19 mouse cellular contexts compared by ENCODE assay signal in genomic region chr19:7072221-7072620, GRCm38 (mm10). TPM values are rescaled to one million over a fixed set of nuclear protein-coding genes. Genes with fewer than 3 reads are reported as not detected.
A peak's percentile ranks its signal among the peaks of the same experiment; 100 is the strongest.
DNase-seq lines count a peak whose midpoint lies in the region; ATAC-seq and TF ChIP-seq lines count a peak whose summit lies in the region.
"Had no signal": no experiment of that assay in that cellular context is flagged by ENCODE, and none has a peak within 500 bp of the region (broad histone marks: within the 10 kb centered on the region; RNA-seq: fewer than 3 reads in every experiment).

No protein-coding gene starts in this region.

- no peak for TF ChIP-seq CTCF in lung, embryonic 14.5 days (IDR thresholded peaks at IDR 0.05; ENCODE audit: low read depth)
- TF ChIP-seq CTCF in lung, adult 2 months (IDR thresholded peaks at IDR 0.05; ENCODE audit: insufficient read depth, low read length) = no peak
- TF ChIP-seq CTCF in kidney, adult 2 months (conservative IDR thresholded peaks at IDR 0.05; ENCODE audit: insufficient read depth, insufficient read length, low read depth, low read length) = no peak
- TF ChIP-seq CTCF in kidney, postnatal 0 days (IDR thresholded peaks at IDR 0.05; ENCODE audit: low read depth) = no peak

- TF ChIP-seq POLR2A in lung, adult 2 months (IDR thresholded peaks at IDR 0.05; ENCODE audit: borderline replicate concordance, extremely low read depth, low read depth, low read length) = no peak
- no peak for TF ChIP-seq POLR2A in kidney, adult 2 months (IDR thresholded peaks at IDR 0.05; ENCODE audit: low read depth, low read length)

- WGBS in lung, embryonic 14.5 days = 51% methylated on average over 6 of the region's 6 CpGs
- 77% methylated on average over 6 of the region's 6 CpGs for WGBS in lung, adult 2 months
- 50% methylated on average over 6 of the region's 6 CpGs for WGBS in kidney, adult 2 months
- 21% methylated on average over 6 of the region's 6 CpGs for WGBS in kidney, postnatal 0 days

- no peak overlapping the region for H3K27ac ChIP-seq in lung, embryonic 14.5 days (ENCODE audit: low read depth)
- peak overlapping the region; percentile 72 for H3K27ac ChIP-seq in kidney, adult 2 months (ENCODE audit: insufficient read depth, low read depth, low read length)
- H3K27ac ChIP-seq in kidney, postnatal 0 days = peak overlapping the region; percentile 65
- H3K27ac ChIP-seq: forebrain, embryonic 13.5 days; gastrocnemius, adult 2 months; liver, embryonic 14.5 days; midbrain, embryonic 13.5 days; neural tube, embryonic 13.5 days had no signal

- H3K4me3 ChIP-seq in lung, embryonic 14.5 days (ENCODE audit: low read depth, low read length) = no peak overlapping the region
- no peak overlapping the region for H3K4me3 ChIP-seq in lung, adult 2 months (replicated peaks; ENCODE audit: extremely low read depth, low read depth, low read length)
- H3K4me3 ChIP-seq in kidney, adult 2 months (ENCODE audit: insufficient read depth, low read depth, low read length) = no peak overlapping the region
- H3K4me3 ChIP-seq in kidney, postnatal 0 days (replicated peaks; ENCODE audit: low read depth, low read length) = no peak overlapping the region
- H3K4me3 ChIP-seq: forebrain, embryonic 13.5 days; gastrocnemius, adult 2 months; midbrain, embryonic 13.5 days; neural tube, embryonic 13.5 days had no signal

- H3K27me3 ChIP-seq in lung, embryonic 14.5 days (ENCODE audit: insufficient read depth, low read length) = peaks cover 14% of the 10 kb centered on the region
- H3K27me3 ChIP-seq in kidney, adult 2 months (replicated peaks; ENCODE audit: control insufficient read depth, insufficient read depth, low read length) = no peaks in the 10 kb centered on the region
- H3K27me3 ChIP-seq in kidney, postnatal 0 days (ENCODE audit: insufficient read depth, low read length) = no peaks in the 10 kb centered on the region

- H3K9me3 ChIP-seq in lung, embryonic 14.5 days (ENCODE audit: low read depth, low read length) = no peaks in the 10 kb centered on the region
- H3K9me3 ChIP-seq in kidney, postnatal 0 days (replicated peaks; ENCODE audit: low read length) = no peaks in the 10 kb centered on the region
- H3K9me3 ChIP-seq: forebrain, embryonic 13.5 days; midbrain, embryonic 13.5 days; neural tube, embryonic 13.5 days had no signal

- no peak for ATAC-seq in lung, embryonic 14.5 days (ENCODE audit: insufficient read depth)
- ATAC-seq in kidney, postnatal 0 days (replicated peaks; ENCODE audit: low FRiP score, low read depth) = 0 out of 2 replicates have a peak, but pooled peaks have one; percentile 14
- ATAC-seq in activated CD4-positive, CD25-positive, alpha-beta regulatory T cell, adult 4 months = no peak
- ATAC-seq: forebrain, embryonic 13.5 days; hindbrain, embryonic 16.5 days; lung, postnatal 0 days; midbrain, embryonic 13.5 days had no signal

- peak; percentile 33 for DNase-seq in lung, embryonic 14.5 days
- DNase-seq in lung, adult 2 months = no peak
- peak; percentile 77 for DNase-seq in kidney, adult 2 months
- no peak for DNase-seq in kidney, postnatal 0 days (ENCODE audit: low spot score)
- no peak for DNase-seq in layer of hippocampus, postnatal 10 days (ENCODE audit: low spot score in 2 of 2)
- DNase-seq in thymus, postnatal 36 days = no peak
- DNase-seq: adrenal gland, adult 2 months; cerebellum, adult 8-10 months; gastrocnemius, adult 2 months; heart, adult 18-20 months; heart, postnatal 36 days had no signal

- no peak overlapping the region for H3K9ac ChIP-seq in lung, embryonic 14.5 days
- H3K9ac ChIP-seq in kidney, postnatal 0 days (ENCODE audit: low read depth, low read length) = no peak overlapping the region
- H3K9ac ChIP-seq: forebrain, embryonic 13.5 days; liver, embryonic 14.5 days; midbrain, embryonic 13.5 days; neural tube, embryonic 13.5 days had no signal

- H3K4me2 ChIP-seq in lung, embryonic 14.5 days = no peak overlapping the region
- H3K4me2 ChIP-seq in kidney, postnatal 0 days (ENCODE audit: low read length) = no peak overlapping the region
- H3K4me2 ChIP-seq: forebrain, embryonic 13.5 days; midbrain, embryonic 13.5 days; neural tube, embryonic 13.5 days had no signal

- H3K4me1 ChIP-seq in lung, embryonic 14.5 days (ENCODE audit: insufficient read depth) = peaks cover 15% of the 10 kb centered on the region
- H3K4me1 ChIP-seq in lung, adult 2 months (ENCODE audit: control insufficient read depth, insufficient read depth, low read length) = no peaks in the 10 kb centered on the region
- H3K4me1 ChIP-seq in kidney, adult 2 months (ENCODE audit: control insufficient read depth, insufficient read depth, low read length) = no peaks in the 10 kb centered on the region; the same call in 1 of the 2 replicates
- H3K4me1 ChIP-seq in kidney, postnatal 0 days (replicated peaks; ENCODE audit: insufficient read depth, low read length) = peaks cover 19% of the 10 kb centered on the region

- H3K36me3 ChIP-seq in lung, embryonic 14.5 days (ENCODE audit: insufficient read depth) = no peaks in the 10 kb centered on the region
- no peaks in the 10 kb centered on the region for H3K36me3 ChIP-seq in kidney, adult 2 months (ENCODE audit: control insufficient read depth, insufficient read depth, low read length)
- H3K36me3 ChIP-seq in kidney, postnatal 0 days (ENCODE audit: insufficient read depth, low read length) = no peaks in the 10 kb centered on the region
- H3K36me3 ChIP-seq: midbrain, embryonic 13.5 days; neural tube, embryonic 13.5 days had no signal

RNA-seq across cellular contexts. Expression of gene Macrod1, which starts 15.6 kb away (rescaled TPM):
- polyA plus RNA-seq in lung, embryonic 14.5 days (2014; fragmentation: Nextera tagmentation; extraction: Ambion mirVana) = 11.0 and 11.4 TPM in 2 replicates
- 42.0 and 44.3 TPM in 2 replicates for polyA plus RNA-seq in lung, adult 2 months (2012; rRNA removed)
- polyA plus RNA-seq in kidney, adult 2 months (2012; rRNA removed) = 61.7 and 67.2 TPM in 2 replicates
- 28.0 and 35.5 TPM in 2 replicates for polyA plus RNA-seq in kidney, postnatal 0 days (2015; fragmentation: Nextera tagmentation; extraction: Ambion mirVana)
- total RNA-seq in layer of hippocampus, postnatal 10 days (2021) = 1 to 10 TPM; 4.4 to 5.2 TPM
- 1 to 10 TPM in 1 of 2 experiments, under 1 TPM in 1; 0.82 to 2.6 TPM for polyA plus RNA-seq in activated CD4-positive, CD25-positive, alpha-beta regulatory T cell, adult 4 months (2017; shearing (Covaris generic))

RNA-seq across cellular contexts. Expression of gene Stip1, which starts 32.5 kb away (rescaled TPM):
- polyA plus RNA-seq in lung, embryonic 14.5 days (2014; fragmentation: Nextera tagmentation; extraction: Ambion mirVana) = 250 and 255 TPM in 2 replicates
- 25.0 and 31.4 TPM in 2 replicates for polyA plus RNA-seq in lung, adult 2 months (2012; rRNA removed)
- 40.6 and 51.4 TPM in 2 replicates for polyA plus RNA-seq in kidney, adult 2 months (2012; rRNA removed)
- 131 and 149 TPM in 2 replicates for polyA plus RNA-seq in kidney, postnatal 0 days (2015; fragmentation: Nextera tagmentation; extraction: Ambion mirVana)
- total RNA-seq in layer of hippocampus, postnatal 10 days (2021) = 100 to 1,000 TPM; 126 to 148 TPM
- 100 to 1,000 TPM; 105 to 165 TPM for polyA plus RNA-seq in activated CD4-positive, CD25-positive, alpha-beta regulatory T cell, adult 4 months (2017; shearing (Covaris generic))

RNA-seq across cellular contexts. Expression of gene Flrt1, which starts 33.3 kb away (rescaled TPM):
- polyA plus RNA-seq in lung, embryonic 14.5 days (2014; fragmentation: Nextera tagmentation; extraction: Ambion mirVana) = 1.4 and 2.0 TPM in 2 replicates
- polyA plus RNA-seq in lung, adult 2 months (2012; rRNA removed) = 0.29 and 0.40 TPM in 2 replicates
- 23.1 and 25.1 TPM in 2 replicates for polyA plus RNA-seq in kidney, adult 2 months (2012; rRNA removed)
- 4.8 and 5.1 TPM in 2 replicates for polyA plus RNA-seq in kidney, postnatal 0 days (2015; fragmentation: Nextera tagmentation; extraction: Ambion mirVana)
- 10 to 100 TPM; 27.9 to 28.4 TPM for total RNA-seq in layer of hippocampus, postnatal 10 days (2021)
- not detected for polyA plus RNA-seq in activated CD4-positive, CD25-positive, alpha-beta regulatory T cell, adult 4 months (2017; shearing (Covaris generic))
- total RNA-seq: common myeloid progenitor, adult 5-6 weeks had no signal

RNA-seq across cellular contexts. Expression of gene Fermt3, which starts 53.0 kb away (rescaled TPM):
- 8.6 and 9.1 TPM in 2 replicates for polyA plus RNA-seq in lung, embryonic 14.5 days (2014; fragmentation: Nextera tagmentation; extraction: Ambion mirVana)
- polyA plus RNA-seq in lung, adult 2 months (2012; rRNA removed) = 36.8 and 41.6 TPM in 2 replicates
- 5.2 and 9.2 TPM in 2 replicates for polyA plus RNA-seq in kidney, adult 2 months (2012; rRNA removed)
- polyA plus RNA-seq in kidney, postnatal 0 days (2015; fragmentation: Nextera tagmentation; extraction: Ambion mirVana) = 3.5 and 4.3 TPM in 2 replicates
- 1 to 10 TPM; 5.0 to 5.2 TPM for total RNA-seq in layer of hippocampus, postnatal 10 days (2021)
- polyA plus RNA-seq in activated CD4-positive, CD25-positive, alpha-beta regulatory T cell, adult 4 months (2017; shearing (Covaris generic)) = 100 to 1,000 TPM; 208 to 288 TPM

Comparison
In these comparisons a context has a peak if more than half of its experiments do, and no peak if none do; other contexts are left out.
1. DNase-seq: peak in lung, embryonic 14.5 days (single experiment) and kidney, adult 2 months (single experiment); none in lung, adult 2 months (single experiment), kidney, postnatal 0 days (single experiment), layer of hippocampus, postnatal 10 days (0 of 2) and thymus, postnatal 36 days (0 of 2).